Mouse (Mus musculus): ENCODE measurements around the gene Ppm1f. TPM values are rescaled to one million over a fixed set of nuclear protein-coding genes. Genes with fewer than 3 reads are reported as not detected.

Gene Ppm1f
- polyA plus RNA-seq, 1 experiment from 2014 or later: 36.7 TPM

GRCm38 (mm10) chr16:16870241-16870616, 26.0 kb upstream of the Ppm1f start:
- Histone ChIP-seq H3K36me3 (peaks cover 4% of the 10 kb centered on the region; the same call in 1 of the 2 replicates), H3K27ac (peak overlapping the region; percentile 96), H3K27me3 (no peaks in the 10 kb centered on the region), H3K9me3 (no peaks in the 10 kb centered on the region), H3K9ac (peak overlapping the region; percentile 90), H3K4me3 (peak overlapping the region; percentile 68), H3K4me1 (peaks cover 16% of the 10 kb centered on the region), H3K4me2 (peak overlapping the region; percentile 61)
- WGBS: 35% methylated on average over 7 of the region's 7 CpGs
- ATAC-seq (ENCODE audit: borderline replicate concordance, extremely low read depth, low FRiP score, low TSS enrichment): no peak

- Histone ChIP-seq H3K9me3 (no peaks in the 10 kb centered on the region), H3K4me1 (peaks cover 16% of the 10 kb centered on the region), H3K27me3 (no peaks in the 10 kb centered on the region), H3K4me2 (peak within 1 kb of the TSS; percentile 61), H3K27ac (peak within 1 kb of the TSS; percentile 96), H3K36me3 (peaks cover 7% of the 10 kb centered on the region), H3K9ac (peak within 1 kb of the TSS; percentile 90), H3K4me3 (peak within 1 kb of the TSS; percentile 68)
- WGBS: under 1% methylated on average over 48 of the region's 49 CpGs
- peak; percentile 96 for ATAC-seq (ENCODE audit: borderline replicate concordance, extremely low read depth, low FRiP score, low TSS enrichment)
These were observed 25.5 kb upstream of the Ppm1f start, which contains the start of the genes Top3b and Vpreb1 for GRCm38 (mm10) chr16:16870617-16871331. TSS of gene Top3b (plus strand) at chr16:16870736. TSS of gene Vpreb1 (minus strand) at chr16:16870843.

DNA sequence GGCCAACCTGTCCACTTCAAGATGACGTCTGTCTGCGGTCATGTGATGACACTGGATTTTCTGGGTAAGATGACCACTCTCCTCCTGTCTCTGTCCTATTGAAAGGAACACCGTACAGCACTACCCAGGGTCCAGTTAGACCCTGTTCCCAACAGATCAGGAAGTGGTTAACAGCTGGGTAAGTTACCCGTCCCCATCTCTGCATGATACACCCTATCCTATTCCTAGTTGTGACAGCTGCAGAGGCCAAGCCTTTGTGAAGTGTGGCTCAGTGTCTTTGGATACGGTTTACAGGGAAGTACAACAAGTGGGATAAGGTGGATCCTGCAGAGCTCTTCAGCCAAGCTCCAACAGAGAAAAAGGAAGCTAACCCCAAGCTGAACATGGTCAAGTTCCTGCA, 17.2 kb upstream of the Ppm1f start:
- ATAC-seq (ENCODE audit: borderline replicate concordance, extremely low read depth, low FRiP score, low TSS enrichment): no peak
- no peak overlapping the region for H3K4me2 ChIP-seq
- 86% methylated on average over 5 of the region's 5 CpGs for WGBS
- H3K9me3 ChIP-seq: no peaks in the 10 kb centered on the region
- no peak overlapping the region for H3K27ac ChIP-seq
- peaks cover 86% of the 10 kb centered on the region for H3K36me3 ChIP-seq
- no peaks in the 10 kb centered on the region for H3K4me1 ChIP-seq
- H3K27me3 ChIP-seq: no peaks in the 10 kb centered on the region
- no peak overlapping the region for H3K4me3 ChIP-seq
- H3K9ac ChIP-seq: no peak overlapping the region

- H3K36me3 ChIP-seq: peaks cover 99% of the 10 kb centered on the region
- H3K4me3 ChIP-seq: no peak overlapping the region
- ATAC-seq (ENCODE audit: borderline replicate concordance, extremely low read depth, low FRiP score, low TSS enrichment): no peak
- H3K4me1 ChIP-seq: no peaks in the 10 kb centered on the region
- H3K27me3 ChIP-seq: no peaks in the 10 kb centered on the region
- no peak overlapping the region for H3K27ac ChIP-seq
- WGBS: 92% methylated on average over 1 of the region's 1 CpGs
- H3K9ac ChIP-seq: no peak overlapping the region
- no peaks in the 10 kb centered on the region for H3K9me3 ChIP-seq
- no peak overlapping the region for H3K4me2 ChIP-seq
These were observed 7.9 kb upstream of the Ppm1f start for GRCm38 (mm10) chr16:16888341-16888740.

- Histone ChIP-seq H3K4me3 (no peak overlapping the region), H3K27me3 (no peaks in the 10 kb centered on the region), H3K27ac (no peak overlapping the region), H3K9me3 (no peaks in the 10 kb centered on the region), H3K9ac (no peak overlapping the region), H3K4me1 (peaks cover 6% of the 10 kb centered on the region), H3K4me2 (no peak overlapping the region), H3K36me3 (peaks cover 70% of the 10 kb centered on the region)
- ATAC-seq (ENCODE audit: borderline replicate concordance, extremely low read depth, low FRiP score, low TSS enrichment): no peak
- 95% methylated on average over 7 of the region's 7 CpGs for WGBS
These were observed 3.9 kb upstream of the Ppm1f start for GRCm38 (mm10) chr16:16892366-16892765.

- WGBS: 31% methylated on average over 4 of the region's 4 CpGs
- no peaks in the 10 kb centered on the region for H3K9me3 ChIP-seq
- H3K27me3 ChIP-seq: no peaks in the 10 kb centered on the region
- peaks cover 34% of the 10 kb centered on the region for H3K36me3 ChIP-seq
- no peak; the same call in 1 of the 2 replicates for ATAC-seq (ENCODE audit: borderline replicate concordance, extremely low read depth, low FRiP score, low TSS enrichment)
- H3K4me2 ChIP-seq: no peak overlapping the region; the same call in 1 of the 2 replicates
- H3K4me1 ChIP-seq: peaks cover 13% of the 10 kb centered on the region
- H3K9ac ChIP-seq: no peak overlapping the region
- H3K4me3 ChIP-seq: peak overlapping the region; percentile 66; the same call in 1 of the 2 replicates
- no peak overlapping the region for H3K27ac ChIP-seq
These were observed 271 bp upstream of the Ppm1f start for GRCm38 (mm10) chr16:16896015-16896381.

GRCm38 (mm10) chr16:16897056-16897584, 851 bp downstream of the Ppm1f start:
- Histone ChIP-seq H3K9ac (peak overlapping the region; percentile 71), H3K4me3 (peak overlapping the region; percentile 66), H3K27ac (peak overlapping the region; percentile 26; the same call in 1 of the 2 replicates), H3K9me3 (no peaks in the 10 kb centered on the region), H3K4me2 (peak overlapping the region; percentile 79), H3K4me1 (peaks cover 13% of the 10 kb centered on the region), H3K36me3 (peaks cover 22% of the 10 kb centered on the region), H3K27me3 (no peaks in the 10 kb centered on the region)
- no peak for ATAC-seq (ENCODE audit: borderline replicate concordance, extremely low read depth, low FRiP score, low TSS enrichment)
- WGBS: 19% methylated on average over 10 of the region's 10 CpGs

- Histone ChIP-seq H3K4me3 (no peak overlapping the region), H3K4me1 (peaks cover 8% of the 10 kb centered on the region), H3K27me3 (no peaks in the 10 kb centered on the region), H3K27ac (peak overlapping the region; percentile 34; the same call in 1 of the 2 replicates), H3K9me3 (no peaks in the 10 kb centered on the region), H3K9ac (no peak overlapping the region), H3K4me2 (no peak overlapping the region), H3K36me3 (peaks cover 22% of the 10 kb centered on the region)
- 75% methylated on average over 4 of the region's 4 CpGs for WGBS
- ATAC-seq (ENCODE audit: borderline replicate concordance, extremely low read depth, low FRiP score, low TSS enrichment): no peak
These were observed 6.1 kb downstream of the Ppm1f start for GRCm38 (mm10) chr16:16902329-16902728.

DNA sequence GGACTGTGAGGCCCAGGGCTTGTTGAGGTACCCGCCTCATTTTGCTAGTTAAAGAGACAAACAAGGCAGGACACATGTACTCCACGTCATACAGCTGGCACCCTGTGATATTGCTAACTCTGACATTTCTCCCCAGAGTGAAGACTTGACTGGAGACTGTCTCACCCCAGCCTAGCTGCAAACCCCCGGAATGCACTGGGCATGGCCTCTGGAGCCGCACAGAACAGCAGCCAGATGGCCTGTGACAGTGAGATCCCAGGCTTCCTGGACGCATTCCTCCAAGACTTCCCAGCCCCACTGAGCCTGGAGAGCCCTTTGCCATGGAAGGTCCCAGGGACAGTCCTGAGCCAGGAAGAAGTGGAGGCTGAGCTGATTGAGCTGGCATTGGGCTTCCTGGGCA, 6.9 kb downstream of the Ppm1f start:
- 0 out of 2 replicates have a peak, but pooled peaks have one; percentile 7 for ATAC-seq (ENCODE audit: borderline replicate concordance, extremely low read depth, low FRiP score, low TSS enrichment)
- H3K9me3 ChIP-seq: no peaks in the 10 kb centered on the region
- H3K27ac ChIP-seq: no peak overlapping the region
- no peaks in the 10 kb centered on the region; the same call in 1 of the 2 replicates for H3K4me1 ChIP-seq
- H3K4me2 ChIP-seq: no peak overlapping the region
- H3K9ac ChIP-seq: no peak overlapping the region
- peaks cover 22% of the 10 kb centered on the region for H3K36me3 ChIP-seq
- no peaks in the 10 kb centered on the region for H3K27me3 ChIP-seq
- H3K4me3 ChIP-seq: no peak overlapping the region
- WGBS: 70% methylated on average over 5 of the region's 5 CpGs

DNA sequence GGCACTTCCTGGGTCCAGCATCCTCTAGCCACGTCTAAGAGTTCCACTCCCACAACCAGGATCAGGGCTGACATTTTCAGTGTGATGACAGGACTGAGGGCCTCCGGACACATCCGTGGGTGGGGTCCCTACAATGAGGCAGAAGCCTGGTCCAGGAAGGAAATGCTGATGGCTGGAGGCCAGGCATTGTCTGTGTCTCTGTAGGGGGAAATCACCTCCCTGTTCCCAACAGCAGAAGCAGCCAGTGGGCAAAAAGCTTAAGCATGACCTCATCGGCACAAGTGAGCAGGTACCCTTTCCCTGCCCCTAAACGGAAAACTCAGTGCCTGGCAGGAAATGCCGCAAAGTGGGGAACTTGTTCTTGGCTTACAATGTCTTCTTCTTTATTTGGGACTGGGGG, 11.5 kb downstream of the Ppm1f start:
- H3K4me2 ChIP-seq: no peak overlapping the region
- 58% methylated on average over 6 of the region's 6 CpGs for WGBS
- H3K27me3 ChIP-seq: no peaks in the 10 kb centered on the region
- no peak overlapping the region for H3K4me3 ChIP-seq
- H3K9ac ChIP-seq: no peak overlapping the region
- H3K27ac ChIP-seq: peak overlapping the region; percentile 80
- peaks cover 49% of the 10 kb centered on the region for H3K36me3 ChIP-seq
- ATAC-seq (ENCODE audit: borderline replicate concordance, extremely low read depth, low FRiP score, low TSS enrichment): peak; percentile 60; the same call in 1 of the 2 replicates
- 0 out of 2 replicates have a peak, but pooled peaks cover 3% of the 10 kb centered on the region for H3K4me1 ChIP-seq
- H3K9me3 ChIP-seq: no peaks in the 10 kb centered on the region

GRCm38 (mm10) chr16:16911641-16912597, 15.7 kb downstream of the Ppm1f start:
- Histone ChIP-seq H3K36me3 (peaks cover 57% of the 10 kb centered on the region), H3K9me3 (no peaks in the 10 kb centered on the region), H3K27me3 (no peaks in the 10 kb centered on the region), H3K9ac (no peak overlapping the region), H3K27ac (peak overlapping the region; percentile 66), H3K4me1 (0 out of 2 replicates have a peak, but pooled peaks cover 3% of the 10 kb centered on the region), H3K4me3 (no peak overlapping the region), H3K4me2 (no peak overlapping the region)
- peak; percentile 65 for ATAC-seq (ENCODE audit: borderline replicate concordance, extremely low read depth, low FRiP score, low TSS enrichment)
- 43% methylated on average over 13 of the region's 13 CpGs for WGBS
